Mouse (Mus musculus) CH12.LX (cell line): ENCODE results near the gene Arl15. TPM values are rescaled to one million over a fixed set of nuclear protein-coding genes. Genes with fewer than 3 reads are reported as not detected.

ENCODE experiments used
- DNase-seq: peaks from one replicate; pipeline ENCODE4 v3.0.0-alpha.2; 2013; ENCODE audit errors: extremely low read depth
- H3K27ac ChIP-seq: 2 replicates; pipeline ENCODE4 v1.5.1; 2012; ENCODE audit warnings: low read depth, mild to moderate bottlenecking, control low read depth, moderate library complexity; ENCODE audit not compliant: insufficient read depth
- H3K27me3 ChIP-seq: replicated peaks from 2 replicates; pipeline ENCODE3; 2012; ENCODE audit warnings: inconsistent platforms
- H3K36me3 ChIP-seq, 2 experiments: replicated peaks in 1 of 2; 2 replicates each; pipeline versions ENCODE3 to v1.6.1; 2012; ENCODE audit warnings: inconsistent platforms in 1 of 2, low read length in 1 of 2, mild to moderate bottlenecking in 1 of 2, mixed read lengths in 1 of 2, moderate library complexity in 1 of 2; ENCODE audit not compliant: control insufficient read depth in 1 of 2, insufficient read depth in 1 of 2
- H3K4me1 ChIP-seq, 2 experiments: 2 replicates each; pipeline ENCODE4 v1.6.1; 2012; ENCODE audit warnings: inconsistent platforms in 1 of 2, moderate library complexity in 1 of 2; ENCODE audit not compliant: insufficient read depth in 2 of 2, control insufficient read depth in 1 of 2
- H3K4me2 ChIP-seq: 2 replicates; pipeline ENCODE4 v1.6.1; 2012; ENCODE audit warnings: low read depth, mild to moderate bottlenecking, control low read depth; ENCODE audit not compliant: poor library complexity, insufficient read depth, severe bottlenecking
- H3K4me3 ChIP-seq, 3 experiments: fragments of 150-350 bp in 1 of 3; sonication (generic) in 1 of 3; replicated peaks in 1 of 3; 2 replicates each; pipeline versions ENCODE3 to v1.5.1; 2011 to 2012; ENCODE audit warnings: low read depth in 2 of 3, low read length in 2 of 3, mild to moderate bottlenecking in 2 of 3, moderate library complexity in 2 of 3, control low read depth in 1 of 3, improper control_type of control experiment in 1 of 3, inconsistent platforms in 1 of 3, mixed read lengths in 1 of 3; ENCODE audit not compliant: poor library complexity in 1 of 3
- H3K79me2 ChIP-seq: replicated peaks from 2 replicates; pipeline ENCODE4 v1.6.1; 2012; ENCODE audit warnings: mild to moderate bottlenecking, moderate library complexity; ENCODE audit not compliant: control insufficient read depth, poor library complexity, insufficient read depth, severe bottlenecking; ENCODE audit errors: extremely low read depth
- H3K9ac ChIP-seq: 2 replicates; pipeline ENCODE4 v1.6.1; 2012; ENCODE audit warnings: low read depth, mild to moderate bottlenecking, control low read depth, moderate library complexity; ENCODE audit not compliant: insufficient read depth
- H3K9me3 ChIP-seq: replicated peaks from 2 replicates; pipeline ENCODE3; 2012; ENCODE audit warnings: low read length, inconsistent platforms, mixed read lengths
- CTCF ChIP-seq, 2 experiments: IDR thresholded peaks in 1 of 2; conservative IDR thresholded peaks in 1 of 2; 2 replicates each; pipeline ENCODE4 v1.5.1; 2011 to 2012; ENCODE audit warnings: low read depth in 2 of 2, low read length in 2 of 2, improper control_type of control experiment in 1 of 2, inconsistent platforms in 1 of 2, mild to moderate bottlenecking in 1 of 2, moderate library complexity in 1 of 2
- E2F4 ChIP-seq: IDR thresholded peaks from 2 replicates; pipeline ENCODE4 v1.6.1; 2011; ENCODE audit warnings: low read depth, low read length, improper control_type of control experiment; ENCODE audit not compliant: insufficient replicate concordance
- EP300 ChIP-seq: IDR thresholded peaks from 2 replicates; pipeline ENCODE4 v1.6.1; 2011; ENCODE audit warnings: low read length, improper control_type of control experiment
- ETS1 ChIP-seq: conservative IDR thresholded peaks from 2 replicates; pipeline ENCODE4 v1.6.1; 2012; ENCODE audit warnings: low read depth, mild to moderate bottlenecking, inconsistent platforms, low read length, improper control_type of control experiment, moderate library complexity
- IRF4 ChIP-seq: IDR thresholded peaks from 2 replicates; pipeline ENCODE4 v1.6.1; 2014; ENCODE audit warnings: low read depth, mild to moderate bottlenecking, inconsistent platforms, low read length, improper control_type of control experiment
- JUN ChIP-seq: IDR thresholded peaks from 2 replicates; pipeline ENCODE4 v1.6.1; 2011; ENCODE audit warnings: low read depth, mild to moderate bottlenecking, low read length, improper control_type of control experiment, moderate library complexity; ENCODE audit not compliant: insufficient read depth
- JUND ChIP-seq: conservative IDR thresholded peaks from 2 replicates; pipeline ENCODE4 v1.6.1; 2011; ENCODE audit warnings: low read depth, low read length, improper control_type of control experiment
- KAT2A ChIP-seq: IDR thresholded peaks from 2 replicates; pipeline ENCODE4 v1.6.1; 2012; ENCODE audit warnings: low read length, improper control_type of control experiment, inconsistent platforms; ENCODE audit not compliant: insufficient replicate concordance
- MAFK ChIP-seq: IDR thresholded peaks from 2 replicates; pipeline ENCODE4 v1.6.1; 2011; ENCODE audit warnings: low read length, improper control_type of control experiment; ENCODE audit not compliant: insufficient replicate concordance
- MAX ChIP-seq: IDR thresholded peaks from 2 replicates; pipeline ENCODE4 v1.6.1; 2011; ENCODE audit warnings: low read length, improper control_type of control experiment
- MEF2A ChIP-seq: IDR thresholded peaks from 2 replicates; pipeline ENCODE4 v1.6.1; 2014; ENCODE audit warnings: low read depth, mild to moderate bottlenecking, inconsistent platforms, low read length, improper control_type of control experiment, borderline replicate concordance
- MYC ChIP-seq: IDR thresholded peaks from 2 replicates; pipeline ENCODE4 v1.6.1; 2011; ENCODE audit warnings: low read depth, mild to moderate bottlenecking, improper control_type of control experiment, low read length
- NELFE ChIP-seq: IDR thresholded peaks from 2 replicates; pipeline ENCODE4 v1.6.1; 2011; ENCODE audit warnings: low read depth, low read length, improper control_type of control experiment
- RAD21 ChIP-seq: IDR thresholded peaks from 2 replicates; pipeline ENCODE4 v1.6.1; 2011; ENCODE audit warnings: low read depth, mild to moderate bottlenecking, low read length, improper control_type of control experiment, moderate library complexity
- RCOR1 ChIP-seq: conservative IDR thresholded peaks from 2 replicates; pipeline ENCODE4 v1.6.1; 2012; ENCODE audit warnings: low read depth, mild to moderate bottlenecking, inconsistent platforms, low read length, improper control_type of control experiment
- SIN3A ChIP-seq: IDR thresholded peaks from 2 replicates; pipeline ENCODE4 v1.6.1; 2012; ENCODE audit warnings: low read length, improper control_type of control experiment, inconsistent platforms
- SMC3 ChIP-seq: IDR thresholded peaks from 2 replicates; pipeline ENCODE4 v1.6.1; 2011; ENCODE audit warnings: low read depth, low read length, improper control_type of control experiment
- TBP ChIP-seq: conservative IDR thresholded peaks from 2 replicates; pipeline ENCODE4 v1.6.1; 2011; ENCODE audit warnings: low read depth, low read length, improper control_type of control experiment
- TCF12 ChIP-seq: IDR thresholded peaks from 2 replicates; pipeline ENCODE4 v1.6.1; 2014; ENCODE audit warnings: low read depth, mild to moderate bottlenecking, inconsistent platforms, low read length, improper control_type of control experiment
- UBTF ChIP-seq: IDR thresholded peaks from 2 replicates; pipeline ENCODE4 v1.6.1; 2012; ENCODE audit warnings: low read depth, mild to moderate bottlenecking, inconsistent platforms, low read length, improper control_type of control experiment, moderate library complexity
- USF1 ChIP-seq: IDR thresholded peaks from 2 replicates; pipeline ENCODE4 v1.6.1; 2014; ENCODE audit warnings: low read depth, mild to moderate bottlenecking, inconsistent platforms, low read length, improper control_type of control experiment
- USF2 ChIP-seq: conservative IDR thresholded peaks from 2 replicates; pipeline ENCODE4 v1.6.1; 2011; ENCODE audit warnings: low read depth, low read length, improper control_type of control experiment
- ZNF384 ChIP-seq: IDR thresholded peaks from 2 replicates; pipeline ENCODE4 v1.6.1; 2012; ENCODE audit warnings: low read depth, low read length, improper control_type of control experiment, inconsistent platforms
- dilution Hi-C: fragments of 300-500 bp; cut with MboI; formaldehyde crosslinking; loops from 2 replicates; pipeline ENCODE4 v1.14.3; 2020; ENCODE audit warnings: low sequenced_read_pairs; ENCODE audit not compliant: extremely low pct_unique_long_range_greater_than_20kb, extremely low pct_ligation_motif_present
- in situ Hi-C: fragments of 300-500 bp; cut with MboI; formaldehyde crosslinking; loops from 3 replicates; pipeline ENCODE4 v1.14.3; 2019; ENCODE audit warnings: low sequenced_read_pairs, low pct_ligation_motif_present, low pct_unique_long_range_greater_than_20kb, mixed read lengths
- polyA plus RNA-seq: library from polyadenylated mRNA; unstranded; fragments of >175 nt; gene quantifications from 2 replicates; pipeline ENCODE4 v1.2.1, GENCODE M21; 2012; ENCODE audit warnings: low read depth; ENCODE audit not compliant: insufficient read length
- total RNA-seq, 2 experiments: library from RNA; depleted of rRNA; stranded (reverse); fragments of 300-350 nt in 1 of 2; fragments of >200 nt in 1 of 2; gene quantifications; 2 replicates each; pipeline ENCODE4 v1.2.3; 2012 to 2014

Gene Arl15
- total and polyA plus RNA-seq, 3 experiments, result 2.2 to 5.2 (median 4.8) TPM

GRCm38 (mm10) chr13:113964945-113965344, 170.6 kb downstream of the Arl15 start:
- H3K4me3 ChIP-seq, result no peak overlapping the region
- H3K27me3 ChIP-seq, result no peaks in the 10 kb centered on the region
- in situ Hi-C loops (no loop called here), dilution Hi-C loops (no loop called here)
- H3K9ac ChIP-seq, result no peak overlapping the region
- peaks cover 0 to 10% of the 10 kb centered on the region in 2 experiments for H3K36me3 ChIP-seq
- H3K4me2 ChIP-seq, result no peak overlapping the region
- H3K27ac ChIP-seq, result no peak overlapping the region
- no peaks in the 10 kb centered on the region for H3K4me1 ChIP-seq
- H3K79me2 ChIP-seq, result no peaks in the 10 kb centered on the region
- DNase-seq, result no peak
- TF ChIP-seq JUN (no peak), KAT2A (no peak), RAD21 (no peak), TBP (no peak), UBTF (no peak)
- no peaks in the 10 kb centered on the region for H3K9me3 ChIP-seq

- no peak for DNase-seq
- H3K79me2 ChIP-seq, result no peaks in the 10 kb centered on the region
- H3K9ac ChIP-seq, result no peak overlapping the region
- no peaks in the 10 kb centered on the region for H3K27me3 ChIP-seq
- H3K4me3 ChIP-seq, result no peak overlapping the region
- no peak overlapping the region for H3K4me2 ChIP-seq
- dilution Hi-C loops, result no loop called here
- no peak overlapping the region for H3K27ac ChIP-seq
- no peak for TF ChIP-seq ETS1
- TF ChIP-seq USF1, result no peak
- TF ChIP-seq SIN3A, result no peak
- no peak for TF ChIP-seq EP300
- TF ChIP-seq USF2, result no peak
- no peak for TF ChIP-seq NELFE
- no peak for TF ChIP-seq MAFK
- TF ChIP-seq MAX, result no peak
- TF ChIP-seq RCOR1, result no peak
- TF ChIP-seq MYC, result no peak
- no peak for TF ChIP-seq TCF12
- TF ChIP-seq TBP, result no peak
- no peak for TF ChIP-seq E2F4
- TF ChIP-seq ZNF384, result no peak
- no peak for TF ChIP-seq JUND
- TF ChIP-seq IRF4, result no peak
- TF ChIP-seq UBTF, result no peak
- no peak for TF ChIP-seq SMC3
- TF ChIP-seq MEF2A, result no peak
- no peak for TF ChIP-seq CTCF (conservative IDR thresholded peaks at IDR 0.05 in 1 of 2, IDR thresholded peaks at IDR 0.05 in 1 of 2; ENCODE audit: low read depth in 2 of 2, low read length in 2 of 2)
- TF ChIP-seq, all 38 proteins: peak for 0
- in situ Hi-C loops, result no loop called here
- peaks cover 0 to 10% of the 10 kb centered on the region in 2 experiments for H3K36me3 ChIP-seq
- no peaks in the 10 kb centered on the region for H3K9me3 ChIP-seq
- H3K4me1 ChIP-seq, result no peaks in the 10 kb centered on the region
Observed at GRCm38 (mm10) chr13:113970706-113971105, 176.4 kb downstream of the Arl15 start.
